Mouse (Mus musculus) liver, postnatal 0 days (tissue): ENCODE measurements around the gene Dyrk4.

Experiments used
- CTCF ChIP-seq: sonication (generic); IDR thresholded peaks from 2 replicates; pipeline ENCODE4 v1.5.1; 2016; ENCODE audit warnings: antibody characterized with exemption, low read depth
- EP300 ChIP-seq: IDR thresholded peaks from 2 replicates; pipeline ENCODE4 v1.6.1; 2016; ENCODE audit warnings: antibody characterized with exemption, low read depth, mild to moderate bottlenecking

GRCm38 (mm10) chr6:126914928-126915327 lies 6.7 kb downstream of the Dyrk4 start:
- TF ChIP-seq CTCF (no peak), EP300 (no peak)
